Mouse (Mus musculus) urinary bladder, adult 18-20 months (tissue): ENCODE results near the gene Tmem91.

Experiments
- DNase-seq, 2 experiments: peaks; one replicate each; pipeline ENCODE4 v3.0.0; 2022; ENCODE audit warnings: low spot score in 2 of 2, mixed read lengths in 2 of 2

Gene Tmem91

DNA sequence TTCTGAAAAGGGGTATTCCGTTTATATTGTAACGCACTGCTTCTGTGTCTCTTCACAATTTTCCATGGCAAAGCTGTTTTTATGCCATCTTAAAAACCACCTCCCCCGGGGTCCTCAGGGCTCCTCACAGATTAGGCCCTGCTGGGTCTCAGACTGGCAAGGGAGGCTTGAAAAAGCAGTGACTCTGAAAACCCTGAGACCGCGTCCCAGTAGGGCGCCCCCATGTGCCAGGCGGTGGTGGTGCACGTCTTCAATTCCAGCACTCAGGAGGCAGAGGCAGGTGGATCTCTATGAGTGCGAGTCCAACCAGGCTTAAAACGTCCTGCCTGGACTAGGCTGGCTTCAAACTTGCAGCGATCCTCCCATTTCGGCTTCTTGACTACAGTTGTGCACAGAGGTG lies 25.8 kb upstream of the Tmem91 start:
- no peak for DNase-seq

DNA sequence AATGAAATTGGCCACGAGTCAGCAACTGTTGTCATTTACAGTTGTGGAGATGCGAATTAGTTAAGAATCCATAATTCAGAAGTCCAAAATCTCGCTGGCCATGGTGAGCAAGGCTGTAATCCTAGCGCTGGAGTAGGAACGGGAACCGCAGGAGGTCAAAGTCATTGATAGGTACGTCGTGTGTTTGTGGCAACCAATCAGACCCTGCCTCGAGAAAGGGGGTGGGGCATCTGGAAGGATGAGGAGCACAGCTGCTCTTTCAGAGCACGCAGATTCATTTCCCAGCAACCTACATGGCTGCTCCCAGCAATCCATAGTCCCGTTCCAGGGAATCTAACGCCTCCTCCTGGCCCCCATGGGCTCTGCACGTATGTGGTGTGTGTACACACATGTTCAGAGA lies 24.9 kb upstream of the Tmem91 start:
- no peak for DNase-seq

DNA sequence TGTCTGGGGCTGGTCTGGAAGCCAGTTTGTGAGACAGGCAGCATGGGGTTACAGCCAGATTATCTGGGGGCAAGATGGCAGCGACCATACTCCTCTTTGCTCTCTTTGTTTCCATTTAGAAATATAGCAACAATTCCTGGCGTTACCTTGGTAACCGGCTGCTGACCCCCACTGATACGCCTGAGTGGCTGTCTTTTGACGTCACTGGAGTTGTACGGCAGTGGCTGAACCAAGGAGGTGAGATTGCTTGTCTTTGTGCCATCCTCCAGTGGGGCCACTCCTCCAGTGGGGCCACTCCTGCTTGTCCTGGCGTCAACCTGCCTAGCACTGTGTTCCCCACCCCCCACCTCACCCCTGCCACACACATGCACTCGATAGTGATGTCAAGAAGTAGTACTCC lies 19.1 kb upstream of the Tmem91 start:
- no peak for DNase-seq

DNA sequence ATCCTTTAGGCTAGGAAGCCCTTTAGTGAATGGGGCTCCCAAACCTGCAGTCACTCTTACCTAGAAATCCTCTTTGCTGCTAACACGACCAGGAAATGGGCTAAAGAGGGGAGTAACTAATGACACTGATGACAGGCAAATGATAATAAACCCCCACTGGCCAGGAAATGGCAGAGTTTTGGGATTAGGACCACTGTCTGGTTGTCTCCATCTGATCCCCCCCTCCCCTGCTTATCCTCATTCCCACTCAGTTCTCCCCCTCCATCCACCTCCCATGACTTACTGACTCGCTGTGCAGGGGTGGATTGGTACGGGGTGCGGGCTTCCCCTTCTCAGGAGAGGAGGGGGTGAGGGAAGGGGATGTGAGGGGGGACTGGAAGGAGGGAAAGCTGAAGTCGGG lies 15.1 kb upstream of the Tmem91 start:
- no peak for DNase-seq

DNA sequence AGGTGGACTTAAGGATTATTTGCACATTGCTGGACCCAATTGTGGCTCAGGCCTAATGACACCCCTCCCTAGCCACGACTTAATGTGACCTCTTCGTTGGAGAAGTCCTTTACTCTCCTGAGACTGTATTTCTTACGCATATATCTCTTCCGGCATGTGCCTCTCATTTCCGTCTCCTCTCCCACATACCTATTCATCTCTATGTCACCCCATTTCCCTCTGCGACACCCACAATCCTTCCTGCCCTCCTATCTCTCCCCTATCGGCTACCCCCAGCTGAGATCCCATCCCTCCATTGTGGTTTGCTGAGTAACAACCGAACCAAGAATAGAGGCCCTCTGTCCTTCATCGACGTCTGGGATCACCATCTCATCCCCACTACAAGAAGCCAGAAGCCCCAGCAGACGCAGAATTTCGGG lies 14.6 kb upstream of the Tmem91 start:
- no peak for DNase-seq

DNA sequence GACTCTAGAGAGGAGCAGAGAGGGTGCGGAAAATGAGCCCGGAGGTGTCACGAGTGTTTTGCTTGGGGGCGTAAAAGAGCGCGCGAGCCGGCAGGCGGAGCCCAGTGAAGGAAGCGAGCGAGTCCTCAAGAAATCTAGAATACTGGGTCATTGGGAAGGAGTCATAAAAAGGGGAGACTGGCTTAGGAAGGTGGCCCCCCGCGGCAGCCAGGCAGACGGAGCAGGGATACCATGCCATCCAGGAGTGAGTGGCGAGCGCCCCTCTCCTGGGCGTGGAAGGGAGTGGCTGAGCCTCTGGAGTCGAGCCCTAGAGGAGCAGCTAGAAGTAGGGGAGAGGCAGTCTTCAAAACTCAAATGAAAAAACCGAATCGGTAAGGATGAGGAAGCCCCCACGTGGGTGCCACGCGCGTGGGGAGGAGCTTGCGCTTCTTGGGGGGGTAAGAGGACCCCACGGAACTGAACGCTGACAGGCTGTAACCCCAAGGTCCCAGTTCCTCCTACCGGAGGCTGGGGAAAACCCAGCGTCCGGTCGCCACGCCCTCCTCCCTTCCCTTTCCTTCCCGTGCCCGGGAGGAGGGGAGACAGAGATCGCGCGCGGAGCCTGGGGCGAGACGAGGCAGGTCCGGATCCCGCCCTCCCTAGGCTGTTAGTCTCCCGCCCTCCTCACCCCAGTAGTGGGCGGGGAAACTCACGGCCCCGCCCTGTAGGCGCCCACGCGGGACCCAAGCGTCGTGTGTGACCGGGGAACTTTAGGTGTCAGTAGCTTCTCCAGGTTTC lies 14.0 kb upstream of the Tmem91 start:
- DNase-seq: peak; percentile 77 to 86

- peak in 1 of 2 experiments; percentile 77 for DNase-seq
Measured at GRCm38 (mm10) chr7:25687811-25688401, 12.9 kb upstream of the Tmem91 start.

DNA sequence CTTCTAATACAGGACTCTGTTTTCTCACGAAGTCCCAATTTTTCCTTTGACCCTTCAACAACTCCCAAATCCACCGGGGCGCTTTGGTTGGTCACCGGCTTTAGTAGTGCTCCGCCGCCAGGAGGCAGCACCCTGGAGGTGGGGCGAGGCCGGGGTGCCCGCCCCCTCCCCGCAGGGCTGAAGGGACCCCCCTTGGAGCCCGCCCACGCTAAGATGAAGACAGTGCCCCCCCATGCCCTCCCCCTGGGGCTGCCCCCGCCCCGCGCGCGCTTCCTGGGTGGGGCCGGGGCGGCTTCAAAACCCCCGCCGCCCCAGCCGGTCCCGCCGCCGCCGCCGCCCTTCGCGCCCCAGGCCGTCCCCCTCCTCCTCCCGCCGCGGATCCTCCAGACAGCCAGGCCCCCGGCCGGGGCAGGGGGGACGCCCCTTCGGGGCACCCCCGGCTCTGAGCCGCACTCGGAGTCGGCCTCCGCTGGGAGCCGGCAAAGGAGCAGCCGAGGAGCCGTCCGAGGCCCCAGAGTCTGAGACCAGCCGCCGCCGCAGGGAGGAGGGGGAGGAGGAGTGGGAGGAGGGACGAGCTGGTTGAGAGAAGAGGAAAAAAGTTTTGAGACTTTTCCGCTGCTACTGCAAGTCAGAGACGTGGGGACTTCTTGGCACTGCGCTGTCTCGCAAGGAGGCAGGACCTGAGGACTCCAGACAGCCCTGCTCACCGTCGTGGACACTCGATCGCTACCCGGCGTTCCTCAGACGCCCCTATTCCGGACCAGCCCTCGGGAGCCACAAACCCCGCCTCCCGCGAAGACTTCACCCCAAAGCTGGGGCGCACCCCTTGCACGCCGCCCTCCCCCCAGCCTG lies 11.9 kb upstream of the Tmem91 start, which contains the start of gene Tgfb1:
Gene Tgfb1 (plus strand): TSS at position 323 of the 852 bp plus-strand sequence.
- DNase-seq: peak; percentile 71 to 90

GRCm38 (mm10) chr7:25685926-25686470 lies 11.0 kb upstream of the Tmem91 start:
- DNase-seq: no peak

DNA sequence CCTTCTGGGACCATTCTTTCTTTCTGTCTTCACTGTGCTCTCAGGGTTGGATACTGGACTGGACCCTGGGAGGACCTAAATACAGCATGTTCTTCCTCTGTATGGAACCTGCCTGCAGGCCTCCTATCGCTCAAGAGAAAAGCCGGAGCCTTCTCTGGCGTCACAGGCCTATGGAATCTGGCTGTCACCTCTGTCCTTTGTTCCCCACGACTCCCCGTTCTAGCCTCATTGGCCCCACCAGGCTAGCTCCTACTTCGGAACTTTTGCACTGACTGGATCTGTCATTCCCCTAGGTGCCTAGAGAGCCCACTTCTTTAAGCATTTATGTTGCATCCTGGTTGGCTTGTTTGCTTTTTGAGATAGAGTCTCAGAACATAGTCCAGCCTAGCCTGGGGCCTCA lies 9.7 kb upstream of the Tmem91 start:
- no peak for DNase-seq

- no peak for DNase-seq
Measured at GRCm38 (mm10) chr7:25683474-25684180, 8.7 kb upstream of the Tmem91 start.

DNA sequence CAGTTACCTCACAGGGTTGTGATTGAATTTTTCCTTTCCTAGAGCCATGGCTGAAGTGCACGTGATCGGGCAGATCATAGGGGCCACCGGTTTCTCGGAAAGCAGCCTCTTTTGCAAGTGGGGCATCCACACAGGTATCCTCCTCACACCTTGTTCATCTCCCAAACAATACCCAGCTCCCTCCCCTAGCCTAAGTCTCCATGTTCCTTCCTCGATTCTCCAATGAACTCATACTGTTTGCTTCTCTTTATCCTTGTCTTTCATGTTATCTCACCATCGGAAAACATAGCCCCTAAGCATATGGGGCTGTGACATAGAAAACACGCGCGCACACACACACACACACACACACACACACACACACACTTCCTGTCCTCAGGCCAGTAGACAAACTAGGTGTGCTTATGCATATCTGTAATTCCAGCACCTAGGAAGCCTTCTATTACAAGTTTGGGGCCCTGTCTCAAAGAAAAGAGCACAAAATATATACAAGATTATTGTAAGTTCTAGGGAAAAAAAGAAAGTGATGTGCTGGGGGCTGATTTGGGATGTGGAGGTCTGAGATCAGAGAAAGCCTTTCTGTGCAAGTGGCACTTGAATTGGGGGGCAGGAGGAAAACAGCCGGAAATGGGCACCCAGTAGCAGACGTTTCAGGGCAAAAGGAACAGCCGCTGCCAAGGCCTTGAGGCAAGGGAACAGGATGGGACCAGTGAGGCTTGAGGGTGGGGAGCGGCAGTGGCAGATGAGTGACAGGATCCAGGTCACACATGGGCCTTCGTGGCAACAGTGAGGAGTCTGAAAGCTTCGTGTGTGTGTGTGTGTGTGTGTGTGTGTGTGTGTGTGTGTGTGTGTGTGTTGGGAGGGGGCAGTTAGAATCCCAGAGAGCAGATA lies 6.6 kb upstream of the Tmem91 start:
- DNase-seq: no peak

DNA sequence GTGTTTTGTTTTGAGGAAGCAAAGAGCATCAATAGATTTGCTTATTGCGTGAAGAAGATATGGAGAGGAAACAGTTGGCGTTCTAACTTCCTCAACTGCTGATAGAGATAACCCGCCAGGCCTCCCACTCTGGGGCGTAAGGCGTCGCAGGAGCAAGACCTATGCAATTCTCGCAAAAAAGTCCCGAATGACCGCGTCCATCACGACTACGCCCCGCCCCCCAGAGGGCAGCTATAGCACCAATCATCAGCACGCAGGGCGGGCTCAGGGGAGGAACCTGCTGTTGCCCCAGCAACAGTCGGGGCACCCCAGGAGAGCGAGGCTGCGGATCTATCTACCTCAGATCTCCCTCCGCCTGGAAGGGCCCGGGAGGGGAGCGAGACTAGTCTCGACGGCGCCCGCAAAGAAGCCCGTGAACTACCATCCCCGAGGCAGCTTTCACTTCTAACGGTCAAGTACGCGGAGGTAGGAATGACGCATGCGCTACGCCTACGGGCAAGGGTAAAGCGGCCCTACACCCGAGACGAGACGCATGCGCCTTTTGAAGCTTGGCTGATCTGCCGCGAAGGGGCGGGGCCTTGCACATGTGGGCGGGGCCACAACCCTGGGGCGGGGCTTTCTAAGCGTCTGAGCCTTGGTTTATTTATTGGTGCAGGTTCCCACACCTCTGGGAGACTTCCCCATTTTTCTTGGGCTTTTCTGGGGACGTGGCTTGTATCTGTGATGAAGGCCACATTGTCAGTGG lies 5.7 kb upstream of the Tmem91 start, which contains the start of gene B9d2:
Gene B9d2 (plus strand): TSS at position 267 of the 745 bp plus-strand sequence.
- peak; percentile 94 to 97 for DNase-seq

DNA sequence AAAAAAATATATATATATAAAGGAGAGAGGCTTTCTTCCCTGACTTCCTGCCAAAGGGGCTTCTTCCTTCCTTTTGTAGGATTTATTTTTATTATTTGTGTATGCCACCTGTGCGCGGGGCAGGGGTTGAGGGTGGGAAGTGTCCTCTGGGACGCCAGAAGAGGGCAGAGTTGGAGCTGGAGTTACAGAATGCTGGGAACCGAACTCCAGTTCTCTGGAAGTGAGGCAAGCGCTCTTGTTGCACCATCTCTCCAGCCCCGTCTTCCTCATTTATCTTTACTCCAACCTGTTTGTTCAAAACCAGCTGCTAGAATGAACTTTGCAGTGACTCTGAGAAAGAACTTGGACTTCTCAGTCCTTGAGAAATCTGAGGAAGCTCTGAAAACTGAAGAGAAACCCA lies 5.0 kb upstream of the Tmem91 start:
- no peak for DNase-seq

GRCm38 (mm10) chr7:25677013-25677412 lies 2.0 kb upstream of the Tmem91 start:
- DNase-seq: no peak

- peak in 1 of 2 experiments; percentile 45 for DNase-seq
Measured at GRCm38 (mm10) chr7:25676085-25676781, 1.3 kb upstream of the Tmem91 start.

DNA sequence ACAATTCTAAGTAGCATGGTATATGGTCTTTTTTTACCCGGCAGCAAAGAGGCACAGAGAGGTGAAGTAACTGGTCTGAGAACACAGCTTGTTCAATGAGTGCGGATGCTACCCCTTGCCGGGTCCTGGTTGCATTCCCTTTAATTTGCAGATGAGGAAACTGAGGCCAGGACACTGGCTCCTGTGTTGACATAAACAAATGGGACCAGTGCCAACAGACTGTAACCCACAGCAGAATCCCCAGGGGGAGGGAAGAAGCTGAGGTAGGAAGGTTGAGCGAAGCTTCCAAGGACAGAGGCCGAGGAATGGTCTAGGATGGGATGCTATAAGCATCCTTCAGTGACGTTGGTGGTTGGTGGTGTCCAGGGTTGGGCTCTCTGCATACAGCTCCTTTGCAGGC lies 439 bp upstream of the Tmem91 start:
- DNase-seq: no peak

DNA sequence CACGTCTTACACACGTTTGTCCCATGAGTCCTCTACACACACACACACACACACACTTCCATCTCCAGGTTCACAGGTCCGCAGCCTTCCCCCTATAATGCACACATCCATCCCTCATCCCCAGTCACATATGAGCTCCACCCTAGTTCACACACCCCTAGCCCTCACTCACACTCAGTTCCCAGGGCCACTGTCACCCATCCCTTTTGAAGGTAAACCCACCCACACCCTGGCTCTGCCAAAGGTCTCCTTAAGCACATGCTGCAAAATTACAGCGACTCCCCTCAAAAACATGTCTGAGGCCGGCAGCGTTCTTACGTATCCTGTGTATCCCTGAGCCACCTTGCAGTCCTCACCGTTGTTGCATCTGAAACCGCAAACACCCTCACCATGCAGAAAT lies 669 bp downstream of the Tmem91 start:
- DNase-seq: no peak

- no peak for DNase-seq
Measured at GRCm38 (mm10) chr7:25672442-25672841, 2.5 kb downstream of the Tmem91 start.
